Mouse (Mus musculus): ENCODE data around the gene Tgfb2. TPM values are rescaled to one million over a fixed set of nuclear protein-coding genes. Genes with fewer than 3 reads are reported as not detected.

Gene Tgfb2
- total and polyA plus RNA-seq, 3 experiments = 0.12 to 0.19 TPM; not detected in 1

GRCm38 (mm10) chr1:186627451-186627995 is 78.3 kb downstream of the Tgfb2 start:
- H3K4me3 ChIP-seq (ENCODE audit: control insufficient read depth in 1 of 2, insufficient read depth in 1 of 2, low read depth in 2 of 2, low read length in 2 of 2) = no peak overlapping the region
- no peaks in the 10 kb centered on the region for H3K4me1 ChIP-seq (ENCODE audit: control insufficient read depth in 1 of 2, insufficient read depth in 2 of 2, low read length in 2 of 2)
- H3K36me3 ChIP-seq (ENCODE audit: control insufficient read depth in 1 of 2, insufficient read depth in 2 of 2, low read length in 2 of 2) = no peaks in the 10 kb centered on the region
- H3K79me2 ChIP-seq (ENCODE audit: control insufficient read depth, insufficient read depth, low read length, poor library complexity) = no peaks in the 10 kb centered on the region
- TF ChIP-seq GABPA (IDR thresholded peaks at IDR 0.05; ENCODE audit: low read depth, low read length) (no peak), MAZ (IDR thresholded peaks at IDR 0.05; ENCODE audit: low read depth, low read length) (no peak), CHD1 (IDR thresholded peaks at IDR 0.05; ENCODE audit: low read depth, low read length) (no peak), JUND (IDR thresholded peaks at IDR 0.05; ENCODE audit: low read depth, low read length) (no peak), KAT2A (conservative IDR thresholded peaks at IDR 0.05; ENCODE audit: low read depth, low read length) (no peak), BHLHE40 (IDR thresholded peaks at IDR 0.05; ENCODE audit: borderline replicate concordance, low read depth, low read length) (no peak), EP300 (IDR thresholded peaks at IDR 0.05; ENCODE audit: low read depth in 1 of 2, low read length in 2 of 2) (no peak), ZNF384 (IDR thresholded peaks at IDR 0.05; ENCODE audit: low read depth, low read length) (no peak), SMC3 (IDR thresholded peaks at IDR 0.05; ENCODE audit: low read depth, low read length) (no peak)
- no peaks in the 10 kb centered on the region for H3K27me3 ChIP-seq (ENCODE audit: control insufficient read depth in 1 of 2, insufficient read depth in 2 of 2, low read length in 2 of 2)
- DNase-seq (ENCODE audit: low read depth, low spot score) = no peak
- no peak overlapping the region for H3K9ac ChIP-seq (ENCODE audit: control insufficient read depth, low read depth, low read length, poor library complexity, severe bottlenecking)
- no peak overlapping the region for H3K27ac ChIP-seq (ENCODE audit: control insufficient read depth, low read depth, low read length)
- H3K9me3 ChIP-seq (replicated peaks; ENCODE audit: insufficient read depth, low read length) = no peaks in the 10 kb centered on the region

GRCm38 (mm10) chr1:186624474-186624873 is 81.3 kb downstream of the Tgfb2 start:
- no peaks in the 10 kb centered on the region for H3K9me3 ChIP-seq (replicated peaks; ENCODE audit: insufficient read depth, low read length)
- TF ChIP-seq RAD21 (IDR thresholded peaks at IDR 0.05; ENCODE audit: low read depth, low read length) (no peak), RCOR1 (IDR thresholded peaks at IDR 0.05; ENCODE audit: low read depth, low read length) (no peak), ELF1 (IDR thresholded peaks at IDR 0.05; ENCODE audit: low read depth, low read length) (no peak)

GRCm38 (mm10) chr1:186621812-186622211 is 84.0 kb downstream of the Tgfb2 start:
- H3K9me3 ChIP-seq (replicated peaks; ENCODE audit: insufficient read depth, low read length) = no peaks in the 10 kb centered on the region
- H3K36me3 ChIP-seq (ENCODE audit: control insufficient read depth in 1 of 2, insufficient read depth in 2 of 2, low read length in 2 of 2) = no peaks in the 10 kb centered on the region
- no peak for DNase-seq (ENCODE audit: low read depth, low spot score)
- H3K27me3 ChIP-seq (ENCODE audit: control insufficient read depth in 1 of 2, insufficient read depth in 2 of 2, low read length in 2 of 2) = no peaks in the 10 kb centered on the region
- no peak overlapping the region for H3K27ac ChIP-seq (ENCODE audit: control insufficient read depth, low read depth, low read length)
- H3K9ac ChIP-seq (ENCODE audit: control insufficient read depth, low read depth, low read length, poor library complexity, severe bottlenecking) = no peak overlapping the region
- no peaks in the 10 kb centered on the region for H3K79me2 ChIP-seq (ENCODE audit: control insufficient read depth, insufficient read depth, low read length, poor library complexity)
- no peaks in the 10 kb centered on the region for H3K4me1 ChIP-seq (ENCODE audit: control insufficient read depth in 1 of 2, insufficient read depth in 2 of 2, low read length in 2 of 2)
- no peak overlapping the region for H3K4me3 ChIP-seq (ENCODE audit: control insufficient read depth in 1 of 2, insufficient read depth in 1 of 2, low read depth in 2 of 2, low read length in 2 of 2)
- TF ChIP-seq MXI1 (IDR thresholded peaks at IDR 0.05; ENCODE audit: low read depth, low read length) (no peak), USF2 (IDR thresholded peaks at IDR 0.05; ENCODE audit: borderline replicate concordance in 1 of 2, insufficient read depth in 1 of 2, low read depth in 1 of 2, low read length in 2 of 2) (no peak), GATA1 (IDR thresholded peaks at IDR 0.05; ENCODE audit: low read depth, low read length) (no peak), TCF12 (IDR thresholded peaks at IDR 0.05; ENCODE audit: low read depth, low read length) (no peak), MYC (IDR thresholded peaks at IDR 0.05; ENCODE audit: low read depth, low read length) (no peak), ZMIZ1 (IDR thresholded peaks at IDR 0.05; ENCODE audit: low read depth, low read length) (no peak), POLR2AphosphoS5 (IDR thresholded peaks at IDR 0.05; ENCODE audit: borderline replicate concordance, low read depth, low read length) (no peak), MEF2A (IDR thresholded peaks at IDR 0.05; ENCODE audit: extremely low read depth, insufficient replicate concordance, low read depth, low read length, poor library complexity, severe bottlenecking) (no peak), CTCF (IDR thresholded peaks at IDR 0.05 in 2 of 3, conservative IDR thresholded peaks at IDR 0.05 in 1 of 3; ENCODE audit: control insufficient read depth in 1 of 3, insufficient read depth in 1 of 3, low read depth in 2 of 3, low read length in 3 of 3, poor library complexity in 1 of 3, severe bottlenecking in 1 of 3) (no peak), RCOR1 (IDR thresholded peaks at IDR 0.05; ENCODE audit: low read depth, low read length) (no peak), CHD1 (IDR thresholded peaks at IDR 0.05; ENCODE audit: low read depth, low read length) (no peak), KAT2A (conservative IDR thresholded peaks at IDR 0.05; ENCODE audit: low read depth, low read length) (no peak), UBTF (IDR thresholded peaks at IDR 0.05; ENCODE audit: borderline replicate concordance, insufficient read depth, low read depth, low read length) (no peak), JUND (IDR thresholded peaks at IDR 0.05; ENCODE audit: low read depth, low read length) (no peak), MAFK (IDR thresholded peaks at IDR 0.05; ENCODE audit: borderline replicate concordance, low read depth, low read length) (no peak), BHLHE40 (IDR thresholded peaks at IDR 0.05; ENCODE audit: borderline replicate concordance, low read depth, low read length) (no peak), NELFE (IDR thresholded peaks at IDR 0.05; ENCODE audit: low read depth, low read length) (no peak), CHD2 (IDR thresholded peaks at IDR 0.05; ENCODE audit: low read length) (no peak)

More at GRCm38 (mm10) chr1:186624474-186624873, 81.3 kb downstream of the Tgfb2 start:
- Histone ChIP-seq H3K79me2 (ENCODE audit: control insufficient read depth, insufficient read depth, low read length, poor library complexity) (no peaks in the 10 kb centered on the region), H3K36me3 (ENCODE audit: control insufficient read depth in 1 of 2, insufficient read depth in 2 of 2, low read length in 2 of 2) (no peaks in the 10 kb centered on the region), H3K4me1 (ENCODE audit: control insufficient read depth in 1 of 2, insufficient read depth in 2 of 2, low read length in 2 of 2) (no peaks in the 10 kb centered on the region), H3K27ac (ENCODE audit: control insufficient read depth, low read depth, low read length) (no peak overlapping the region), H3K27me3 (ENCODE audit: control insufficient read depth in 1 of 2, insufficient read depth in 2 of 2, low read length in 2 of 2) (no peaks in the 10 kb centered on the region), H3K9ac (ENCODE audit: control insufficient read depth, low read depth, low read length, poor library complexity, severe bottlenecking) (no peak overlapping the region), H3K4me3 (ENCODE audit: control insufficient read depth in 1 of 2, insufficient read depth in 1 of 2, low read depth in 2 of 2, low read length in 2 of 2) (no peak overlapping the region)
- no peak for DNase-seq (ENCODE audit: low read depth, low spot score)

Measured in MEL (cell line).